ENCODE assay signal across 8 mouse cellular contexts in genomic region chr8:113664544-113664943, GRCm38 (mm10). TPM values are rescaled to one million over a fixed set of nuclear protein-coding genes. Genes with fewer than 3 reads are reported as not detected.
DNase-seq lines count a peak whose midpoint lies in the region; ATAC-seq and TF ChIP-seq lines count a peak whose summit lies in the region.

No protein-coding gene starts in this region.

- H3K9ac ChIP-seq in heart, postnatal 0 days (replicated peaks; ENCODE audit: low read depth, low read length): no peak overlapping the region
- no peak overlapping the region for H3K9ac ChIP-seq in liver, embryonic 13.5 days
- H3K9ac ChIP-seq in neural tube, embryonic 13.5 days: no peak overlapping the region

- DNase-seq in CD4-positive, CD25-positive, alpha-beta regulatory T cell, adult 2 months (ENCODE audit: low read depth, low spot score): peak; percentile 78
- peak; percentile 73 for DNase-seq in fibroblast of lung, adult 2 months (ENCODE audit: low read depth)
- peak; percentile 55 for DNase-seq in heart, postnatal 0 days (ENCODE audit: low spot score)
- peak; percentile 86 for DNase-seq in kidney, postnatal 14 days
- peak; percentile 13 for DNase-seq in liver, embryonic 13.5 days
- peak; percentile 15 to 22 for DNase-seq in thymus, adult 18-20 months

- H3K9me3 ChIP-seq in heart, postnatal 0 days (replicated peaks; ENCODE audit: control insufficient read depth, low read length): no peaks in the 10 kb centered on the region
- no peaks in the 10 kb centered on the region for H3K9me3 ChIP-seq in liver, embryonic 13.5 days (replicated peaks)
- H3K9me3 ChIP-seq in neural tube, embryonic 13.5 days: no peaks in the 10 kb centered on the region

- no peaks in the 10 kb centered on the region for H3K4me1 ChIP-seq in bone marrow, adult 2 months (ENCODE audit: control insufficient read depth, insufficient read depth, low read length)
- H3K4me1 ChIP-seq in heart, postnatal 0 days (ENCODE audit: control insufficient read depth, insufficient read depth): no peaks in the 10 kb centered on the region
- H3K4me1 ChIP-seq in liver, embryonic 13.5 days (replicated peaks): no peaks in the 10 kb centered on the region
- H3K4me1 ChIP-seq in neural tube, embryonic 13.5 days (replicated peaks): 0 out of 2 replicates have a peak, but pooled peaks cover 7% of the 10 kb centered on the region

- TF ChIP-seq CTCF in bone marrow, adult 2 months (IDR thresholded peaks at IDR 0.05; ENCODE audit: control insufficient read depth, insufficient read depth, low read length): peak; percentile 56
- peak; percentile 99 for TF ChIP-seq CTCF in heart, postnatal 0 days (IDR thresholded peaks at IDR 0.05; ENCODE audit: low read depth)

- H3K4me3 ChIP-seq in bone marrow, adult 2 months (replicated peaks; ENCODE audit: control insufficient read depth, low read depth, low read length): no peak overlapping the region
- H3K4me3 ChIP-seq in heart, postnatal 0 days (ENCODE audit: low read depth, low read length): no peak overlapping the region
- no peak overlapping the region for H3K4me3 ChIP-seq in liver, embryonic 13.5 days (replicated peaks)
- no peak overlapping the region for H3K4me3 ChIP-seq in neural tube, embryonic 13.5 days

- no peak for TF ChIP-seq POLR2A in bone marrow, adult 2 months (IDR thresholded peaks at IDR 0.05; ENCODE audit: borderline replicate concordance, control insufficient read depth, low read depth, low read length)

- H3K36me3 ChIP-seq in heart, postnatal 0 days (replicated peaks; ENCODE audit: control insufficient read depth, insufficient read depth, low read length): no peaks in the 10 kb centered on the region
- no peaks in the 10 kb centered on the region for H3K36me3 ChIP-seq in liver, embryonic 13.5 days
- no peaks in the 10 kb centered on the region for H3K36me3 ChIP-seq in neural tube, embryonic 13.5 days

- 1% methylated on average over 2 of the region's 2 CpGs for WGBS in bone marrow, adult 2 months
- 4% methylated on average over 2 of the region's 2 CpGs for WGBS in heart, postnatal 0 days
- 4% methylated on average over 2 of the region's 2 CpGs for WGBS in liver, embryonic 13.5 days (ENCODE audit: insufficient replicate concordance)
- WGBS in neural tube, embryonic 13.5 days: 4% methylated on average over 2 of the region's 2 CpGs

- H3K27ac ChIP-seq in bone marrow, adult 2 months (ENCODE audit: control insufficient read depth, insufficient read depth, low read depth, low read length, poor library complexity): no peak overlapping the region
- H3K27ac ChIP-seq in heart, postnatal 0 days (ENCODE audit: low read depth): no peak overlapping the region
- H3K27ac ChIP-seq in liver, embryonic 13.5 days: no peak overlapping the region
- H3K27ac ChIP-seq in neural tube, embryonic 13.5 days (replicated peaks): no peak overlapping the region

- ATAC-seq in heart, postnatal 0 days (ENCODE audit: insufficient read depth, low read depth): peak; percentile 64; the same call in 1 of the 2 replicates
- ATAC-seq in liver, embryonic 13.5 days (ENCODE audit: low read depth): no peak
- ATAC-seq in neural tube, embryonic 13.5 days (ENCODE audit: low read depth): peak; percentile 92

- H3K4me2 ChIP-seq in heart, postnatal 0 days (ENCODE audit: low read depth, low read length): no peak overlapping the region
- no peak overlapping the region for H3K4me2 ChIP-seq in liver, embryonic 13.5 days
- no peak overlapping the region for H3K4me2 ChIP-seq in neural tube, embryonic 13.5 days

- TF ChIP-seq EP300 in heart, postnatal 0 days (IDR thresholded peaks at IDR 0.05; ENCODE audit: low read depth): no peak

- no peaks in the 10 kb centered on the region for H3K27me3 ChIP-seq in heart, postnatal 0 days (ENCODE audit: control insufficient read depth, insufficient read depth, low read length)
- H3K27me3 ChIP-seq in liver, embryonic 13.5 days: no peaks in the 10 kb centered on the region
- H3K27me3 ChIP-seq in neural tube, embryonic 13.5 days: no peaks in the 10 kb centered on the region

RNA-seq across cellular contexts. Expression of gene Syce1l, which starts 21.5 kb away (rescaled TPM):
- polyA plus RNA-seq in bone marrow, adult 2 months (2011; ENCODE audit: insufficient read depth, insufficient read length, low replicate concordance, missing spikeins): 2.0 TPM in 1 of 2 replicates, not detected in the other
- not detected in 2 replicates for total RNA-seq in heart, postnatal 0 days (2014; rRNA removed; ENCODE audit: low replicate concordance)
- not detected in 2 replicates for polyA plus RNA-seq in heart, postnatal 0 days (2015; fragmentation: Nextera tagmentation; extraction: Ambion mirVana)
- polyA plus RNA-seq in liver, embryonic 13.5 days (2015; fragmentation: Nextera tagmentation; extraction: Ambion mirVana): not detected in 2 replicates
- polyA plus RNA-seq in neural tube, embryonic 13.5 days (2015; fragmentation: Nextera tagmentation; extraction: Ambion mirVana): not detected in 2 replicates

RNA-seq across cellular contexts. Expression of gene Mon1b, which starts 29.2 kb away (rescaled TPM):
- polyA plus RNA-seq in bone marrow, adult 2 months (2011; ENCODE audit: insufficient read depth, insufficient read length, low replicate concordance, missing spikeins): 2.8 and 4.2 TPM in 2 replicates
- total RNA-seq in heart, postnatal 0 days (2014; rRNA removed; ENCODE audit: low replicate concordance): 3.5 and 8.2 TPM in 2 replicates
- polyA plus RNA-seq in heart, postnatal 0 days (2015; fragmentation: Nextera tagmentation; extraction: Ambion mirVana): 2.0 and 2.3 TPM in 2 replicates
- polyA plus RNA-seq in liver, embryonic 13.5 days (2015; fragmentation: Nextera tagmentation; extraction: Ambion mirVana): 2.2 and 3.2 TPM in 2 replicates
- 10.9 and 11.8 TPM in 2 replicates for polyA plus RNA-seq in neural tube, embryonic 13.5 days (2015; fragmentation: Nextera tagmentation; extraction: Ambion mirVana)

Comparison
In these comparisons a context has a peak if more than half of its experiments do, and no peak if none do; other contexts are left out.
1. DNase-seq: peak in every context shown above with its lines; median percentile 86 in kidney, postnatal 14 days; 78 in CD4-positive, CD25-positive, alpha-beta regulatory T cell, adult 2 months; 73 in fibroblast of lung, adult 2 months; 55 in heart, postnatal 0 days; 18 in thymus, adult 18-20 months; 13 in liver, embryonic 13.5 days.